Mouse (Mus musculus): Measurements from ENCODE around the gene Vgll4. TPM values are rescaled to one million over a fixed set of nuclear protein-coding genes. Genes with fewer than 3 reads are reported as not detected.

The Vgll4 gene
- total and polyA plus RNA-seq, 2 experiments from 2014 or later: 49.4 to 85.4 TPM

GRCm38 (mm10) chr6:114919670-114920313 lies 50.0 kb downstream of the Vgll4 start:
- H3K4me3 ChIP-seq (ENCODE audit: low read length): peak overlapping the region; percentile 57
- peak overlapping the region; percentile 77 for H3K27ac ChIP-seq
- no peaks in the 10 kb centered on the region for H3K36me3 ChIP-seq (ENCODE audit: insufficient read depth, low read length)
- 23% methylated on average over 9 of the region's 9 CpGs for WGBS
- DNase-seq (ENCODE audit: low spot score) (no peak), ATAC-seq (no peak)
- H3K4me2 ChIP-seq (ENCODE audit: low read depth, low read length): peak overlapping the region; percentile 72
- H3K9ac ChIP-seq (replicated peaks; ENCODE audit: low read length): peak overlapping the region; percentile 67
- H3K9me3 ChIP-seq (ENCODE audit: low read length): no peaks in the 10 kb centered on the region
- peaks cover 23% of the 10 kb centered on the region for H3K4me1 ChIP-seq (ENCODE audit: insufficient read depth, low read length)
- no peaks in the 10 kb centered on the region for H3K27me3 ChIP-seq (ENCODE audit: insufficient read depth, low read length)
- TF ChIP-seq CTCF (IDR thresholded peaks at IDR 0.05; ENCODE audit: low read depth): no peak

DNA sequence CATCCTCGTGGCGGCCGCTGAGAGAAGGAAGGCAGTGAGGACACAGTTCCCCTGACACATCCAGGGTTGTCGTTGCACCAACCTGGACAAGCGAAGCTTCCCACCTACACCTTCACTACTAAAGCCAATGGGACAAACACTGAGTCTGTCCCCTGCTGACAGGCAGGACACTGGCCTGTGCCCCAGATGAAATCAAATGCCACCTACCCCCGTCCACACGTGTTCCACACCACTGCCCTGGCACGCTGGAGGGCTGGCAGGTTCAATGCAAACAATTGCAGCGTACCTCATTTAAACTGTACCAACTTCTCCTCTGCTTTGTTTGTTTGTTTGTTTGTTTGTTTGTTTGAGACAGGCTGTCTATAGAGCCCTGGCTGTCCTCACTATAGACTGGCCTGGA lies 50.8 kb downstream of the Vgll4 start:
- Histone ChIP-seq H3K4me1 (ENCODE audit: insufficient read depth, low read length) (peaks cover 30% of the 10 kb centered on the region), H3K9me3 (ENCODE audit: low read length) (no peaks in the 10 kb centered on the region), H3K9ac (replicated peaks; ENCODE audit: low read length) (peak overlapping the region; percentile 67; the same call in 1 of the 2 replicates), H3K4me2 (ENCODE audit: low read depth, low read length) (peak overlapping the region; percentile 72), H3K4me3 (ENCODE audit: low read length) (peak overlapping the region; percentile 57), H3K27ac (0 out of 2 replicates have a peak overlapping the region, but pooled peaks have one; percentile 27), H3K36me3 (ENCODE audit: insufficient read depth, low read length) (no peaks in the 10 kb centered on the region), H3K27me3 (ENCODE audit: insufficient read depth, low read length) (no peaks in the 10 kb centered on the region)
- DNase-seq (ENCODE audit: low spot score): no peak
- no peak for ATAC-seq
- 54% methylated on average over 9 of the region's 9 CpGs for WGBS
- TF ChIP-seq CTCF (IDR thresholded peaks at IDR 0.05; ENCODE audit: low read depth): no peak

DNA sequence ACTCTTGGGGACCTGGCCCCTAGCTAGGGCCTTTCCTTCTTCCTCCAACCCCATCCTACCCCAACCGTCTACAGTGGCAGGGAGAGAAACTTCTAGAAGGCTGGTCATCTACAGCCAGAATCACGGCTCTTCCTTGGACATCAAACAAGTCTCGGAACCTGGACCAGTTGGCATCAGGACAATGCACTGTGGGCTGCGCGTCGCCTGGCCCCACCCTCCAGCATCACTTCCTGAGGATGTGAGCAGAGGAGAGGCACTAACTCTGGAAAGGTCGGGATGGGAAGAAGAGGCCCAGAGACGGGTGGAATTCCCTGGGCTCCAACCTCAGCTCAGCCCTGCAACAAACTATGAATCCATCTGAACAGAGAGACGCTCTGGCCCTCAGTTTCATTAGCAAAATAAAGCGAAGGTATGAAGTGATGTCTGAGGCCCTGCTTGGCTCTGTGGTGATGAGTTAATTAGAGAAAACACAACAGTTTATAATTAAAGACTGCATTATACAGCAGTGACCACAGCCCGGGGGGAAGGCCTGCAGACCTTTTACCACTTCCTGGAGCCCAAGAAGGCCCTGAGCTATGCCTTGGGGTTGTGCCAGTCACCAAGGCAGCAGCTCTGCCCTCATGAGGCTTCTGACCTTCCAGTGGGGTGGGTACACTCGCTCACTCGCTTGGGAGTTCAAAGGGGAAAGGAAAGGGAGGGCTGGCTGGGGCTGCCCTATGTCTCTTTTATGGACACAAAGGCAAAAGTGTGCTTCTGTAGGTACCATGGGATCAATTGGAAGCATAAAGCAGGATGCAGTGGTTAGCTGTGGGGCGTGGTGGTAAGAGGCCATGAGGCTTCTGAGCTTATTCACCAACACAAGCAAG lies 51.8 kb downstream of the Vgll4 start:
- Histone ChIP-seq H3K4me2 (ENCODE audit: low read depth, low read length) (peak overlapping the region; percentile 72), H3K27ac (peak overlapping the region; percentile 27), H3K9me3 (ENCODE audit: low read length) (no peaks in the 10 kb centered on the region), H3K9ac (replicated peaks; ENCODE audit: low read length) (no peak overlapping the region), H3K4me3 (ENCODE audit: low read length) (peak overlapping the region; percentile 57; the same call in 1 of the 2 replicates), H3K4me1 (ENCODE audit: insufficient read depth, low read length) (peaks cover 40% of the 10 kb centered on the region), H3K36me3 (ENCODE audit: insufficient read depth, low read length) (no peaks in the 10 kb centered on the region), H3K27me3 (ENCODE audit: insufficient read depth, low read length) (no peaks in the 10 kb centered on the region)
- ATAC-seq: no peak
- DNase-seq (ENCODE audit: low spot score): no peak
- no peak for TF ChIP-seq CTCF (IDR thresholded peaks at IDR 0.05; ENCODE audit: low read depth)
- WGBS: 53% methylated on average over 14 of the region's 14 CpGs

DNA sequence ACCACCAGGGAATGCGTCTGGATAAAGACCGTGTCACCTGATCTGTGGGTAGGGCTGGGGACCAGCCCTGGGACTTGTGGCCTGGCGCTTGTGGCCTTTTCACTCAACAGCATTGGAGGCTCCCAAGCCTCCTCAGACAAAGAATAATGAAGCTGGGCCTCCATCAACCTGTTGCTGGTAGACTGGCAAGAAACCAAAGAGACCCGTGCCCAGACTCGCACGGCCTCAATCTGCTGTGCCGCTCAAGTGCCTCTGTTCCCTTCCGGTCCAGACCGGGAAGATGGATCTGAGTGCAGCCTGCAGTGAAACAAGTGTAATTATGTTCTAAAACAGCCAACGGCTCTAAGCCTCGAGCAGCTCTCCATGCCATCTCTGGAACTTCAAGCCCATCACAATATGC lies 52.7 kb downstream of the Vgll4 start:
- no peak for ATAC-seq
- H3K36me3 ChIP-seq (ENCODE audit: insufficient read depth, low read length): no peaks in the 10 kb centered on the region
- no peak overlapping the region for H3K9ac ChIP-seq (replicated peaks; ENCODE audit: low read length)
- 32% methylated on average over 11 of the region's 11 CpGs for WGBS
- H3K4me1 ChIP-seq (ENCODE audit: insufficient read depth, low read length): peaks cover 45% of the 10 kb centered on the region
- no peak for TF ChIP-seq CTCF (IDR thresholded peaks at IDR 0.05; ENCODE audit: low read depth)
- no peak overlapping the region for H3K4me3 ChIP-seq (ENCODE audit: low read length)
- H3K9me3 ChIP-seq (ENCODE audit: low read length): no peaks in the 10 kb centered on the region
- peak overlapping the region; percentile 45; the same call in 1 of the 2 replicates for H3K27ac ChIP-seq
- H3K27me3 ChIP-seq (ENCODE audit: insufficient read depth, low read length): no peaks in the 10 kb centered on the region
- peak; percentile 57 for DNase-seq (ENCODE audit: low spot score)
- peak overlapping the region; percentile 72 for H3K4me2 ChIP-seq (ENCODE audit: low read depth, low read length)

DNA sequence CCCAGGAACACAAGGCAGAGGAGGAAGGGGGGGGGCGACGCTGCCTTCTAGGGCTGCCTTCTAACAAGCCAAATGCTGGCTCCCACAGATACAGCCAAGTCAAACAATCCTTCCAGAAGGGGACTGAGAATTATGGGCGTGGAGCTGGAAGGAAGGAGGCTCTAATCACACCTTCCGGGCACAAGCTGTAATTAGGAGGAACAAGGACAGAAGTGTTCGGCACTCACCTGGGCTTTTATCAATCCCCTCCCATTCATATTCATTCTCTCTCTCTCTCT lies 53.1 kb downstream of the Vgll4 start:
- Histone ChIP-seq H3K4me3 (ENCODE audit: low read length) (peak overlapping the region; percentile 13; the same call in 1 of the 2 replicates), H3K4me2 (ENCODE audit: low read depth, low read length) (peak overlapping the region; percentile 72), H3K36me3 (ENCODE audit: insufficient read depth, low read length) (no peaks in the 10 kb centered on the region), H3K9ac (replicated peaks; ENCODE audit: low read length) (no peak overlapping the region), H3K27ac (peak overlapping the region; percentile 22; the same call in 1 of the 2 replicates), H3K9me3 (ENCODE audit: low read length) (no peaks in the 10 kb centered on the region), H3K27me3 (ENCODE audit: insufficient read depth, low read length) (no peaks in the 10 kb centered on the region), H3K4me1 (ENCODE audit: insufficient read depth, low read length) (peaks cover 46% of the 10 kb centered on the region)
- ATAC-seq (no peak), DNase-seq (ENCODE audit: low spot score) (no peak)
- 13% methylated on average over 4 of the region's 5 CpGs for WGBS
- no peak for TF ChIP-seq CTCF (IDR thresholded peaks at IDR 0.05; ENCODE audit: low read depth)

- no peak for ATAC-seq
- H3K9ac ChIP-seq (replicated peaks; ENCODE audit: low read length): no peak overlapping the region
- 27% methylated on average over 19 of the region's 19 CpGs for WGBS
- peak overlapping the region; percentile 13; the same call in 1 of the 2 replicates for H3K4me3 ChIP-seq (ENCODE audit: low read length)
- DNase-seq (ENCODE audit: low spot score): peak; percentile 47
- no peaks in the 10 kb centered on the region for H3K36me3 ChIP-seq (ENCODE audit: insufficient read depth, low read length)
- peak overlapping the region; percentile 22; the same call in 1 of the 2 replicates for H3K27ac ChIP-seq
- peaks cover 46% of the 10 kb centered on the region for H3K4me1 ChIP-seq (ENCODE audit: insufficient read depth, low read length)
- no peak for TF ChIP-seq CTCF (IDR thresholded peaks at IDR 0.05; ENCODE audit: low read depth)
- peak overlapping the region; percentile 72 for H3K4me2 ChIP-seq (ENCODE audit: low read depth, low read length)
- H3K9me3 ChIP-seq (ENCODE audit: low read length): no peaks in the 10 kb centered on the region
- H3K27me3 ChIP-seq (ENCODE audit: insufficient read depth, low read length): no peaks in the 10 kb centered on the region
These were observed 53.7 kb downstream of the Vgll4 start for GRCm38 (mm10) chr6:114915915-114916714.

Measured in hindbrain, postnatal 0 days (tissue).